In the genomic region with DNA sequence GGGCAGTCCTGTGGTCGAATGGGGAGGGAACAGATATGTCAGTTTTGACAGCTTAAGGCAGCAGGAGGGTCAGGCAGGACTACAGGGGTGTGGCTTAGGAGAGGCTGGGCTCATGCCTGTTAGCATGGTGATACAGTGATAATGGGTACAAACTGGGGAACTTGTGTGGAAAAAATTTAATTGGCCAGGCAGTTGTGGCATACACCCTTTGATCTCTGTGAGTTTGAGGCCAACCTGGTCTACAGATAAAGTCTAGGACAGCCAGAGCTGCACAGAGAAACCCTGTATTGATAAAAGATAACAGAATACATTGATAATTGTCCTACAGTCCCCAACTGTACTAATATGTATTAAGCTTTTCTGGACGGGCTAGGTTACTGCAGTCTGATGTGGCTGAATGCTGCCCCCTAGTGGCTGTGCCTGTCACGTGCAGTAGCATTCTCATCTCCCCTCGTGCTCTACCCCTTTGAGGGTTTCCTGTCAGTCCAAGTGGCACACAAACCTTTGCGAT, we compare ENCODE assay signal across 9 mouse cellular contexts. TPM values are rescaled to one million over a fixed set of nuclear protein-coding genes. Genes with fewer than 3 reads are reported as not detected.
DNase-seq lines count a peak whose midpoint lies in the region; ATAC-seq lines count a peak whose summit lies in the region.
"Had no signal": no experiment of that assay in that cellular context is flagged by ENCODE, and none has a peak within 500 bp of the region (broad histone marks: within the 10 kb centered on the region; RNA-seq: fewer than 3 reads in every experiment).

No protein-coding gene starts in this region.

- WGBS in heart, embryonic 11.5 days (ENCODE audit: insufficient replicate concordance) = 10% methylated on average over 5 of the region's 5 CpGs
- 18% methylated on average over 5 of the region's 5 CpGs for WGBS in hindbrain, embryonic 12.5 days

- H3K27me3 ChIP-seq in heart, embryonic 11.5 days (ENCODE audit: control insufficient read depth, insufficient read depth, low read length) = peaks cover 2% of the 10 kb centered on the region; the same call in 1 of the 2 replicates
- H3K27me3 ChIP-seq in hindbrain, embryonic 12.5 days = no peaks in the 10 kb centered on the region
- 0 out of 2 replicates have a peak, but pooled peaks cover 1% of the 10 kb centered on the region for H3K27me3 ChIP-seq in splenic B cell, adult 2 months (ENCODE audit: control insufficient read depth, insufficient read depth, low read length, poor library complexity, severe bottlenecking)
- H3K27me3 ChIP-seq: embryonic facial prominence, embryonic 13.5 days had no signal

- intact Hi-C loops in left cerebral cortex, postnatal 10 days (cut with DNase I) = loop anchor here (2.0 kb wide), 1 partner anchor 57 kb away; no protein-coding TSS in a partner anchor

- DNase-seq in heart, adult 18-20 months = peak; percentile 58 to 82
- DNase-seq in MN1 (ENCODE audit: low spot score) = peak; percentile 75
- peak; percentile 48 to 67 for DNase-seq in left cerebral cortex, postnatal 10 days (ENCODE audit: extremely low spot score in 1 of 2, low spot score in 2 of 2)
- peak; percentile 77 for DNase-seq in mesoderm, embryonic 11.5 days (ENCODE audit: low read depth, low spot score)
- peak; percentile 88 for DNase-seq in splenic B cell, adult 2 months (ENCODE audit: low read depth, low spot score)

- no peak overlapping the region for H3K9ac ChIP-seq in heart, embryonic 11.5 days (ENCODE audit: low read depth, low read length)
- H3K9ac ChIP-seq in hindbrain, embryonic 12.5 days = no peak overlapping the region
- H3K9ac ChIP-seq: embryonic facial prominence, embryonic 13.5 days had no signal

- H3K4me2 ChIP-seq in heart, embryonic 11.5 days = no peak overlapping the region
- no peak overlapping the region for H3K4me2 ChIP-seq in hindbrain, embryonic 12.5 days (replicated peaks)
- H3K4me2 ChIP-seq: embryonic facial prominence, embryonic 13.5 days had no signal

- no peak for ATAC-seq in heart, embryonic 11.5 days (replicated peaks; ENCODE audit: insufficient number of reproducible peaks, low FRiP score, low TSS enrichment)
- ATAC-seq in common myeloid progenitor, adult 5-6 weeks (replicated peaks; ENCODE audit: low read depth, poor library complexity, severe bottlenecking) = peak; percentile 83
- ATAC-seq in hindbrain, embryonic 12.5 days (ENCODE audit: low FRiP score) = peak; percentile 51; the same call in 1 of the 2 replicates

- H3K4me1 ChIP-seq in heart, embryonic 11.5 days (ENCODE audit: control insufficient read depth, insufficient read depth, low read length) = peaks cover 5% of the 10 kb centered on the region
- no peaks in the 10 kb centered on the region for H3K4me1 ChIP-seq in hindbrain, embryonic 12.5 days
- H3K4me1 ChIP-seq: embryonic facial prominence, embryonic 13.5 days had no signal

- H3K9me3 ChIP-seq in heart, embryonic 11.5 days (replicated peaks; ENCODE audit: control insufficient read depth, low read length) = no peaks in the 10 kb centered on the region
- no peaks in the 10 kb centered on the region for H3K9me3 ChIP-seq in hindbrain, embryonic 12.5 days (replicated peaks)
- H3K9me3 ChIP-seq: embryonic facial prominence, embryonic 13.5 days had no signal

- no peaks in the 10 kb centered on the region for H3K36me3 ChIP-seq in heart, embryonic 11.5 days (ENCODE audit: control insufficient read depth, insufficient read depth, low read length)
- no peaks in the 10 kb centered on the region for H3K36me3 ChIP-seq in hindbrain, embryonic 12.5 days
- H3K36me3 ChIP-seq in splenic B cell, adult 2 months (ENCODE audit: control insufficient read depth, insufficient read depth, low read length, poor library complexity, severe bottlenecking) = no peaks in the 10 kb centered on the region
- H3K36me3 ChIP-seq: embryonic facial prominence, embryonic 13.5 days had no signal

- H3K4me3 ChIP-seq in heart, embryonic 11.5 days (ENCODE audit: low read depth, low read length) = no peak overlapping the region
- no peak overlapping the region for H3K4me3 ChIP-seq in hindbrain, embryonic 12.5 days
- H3K4me3 ChIP-seq: embryonic facial prominence, embryonic 13.5 days had no signal

- H3K27ac ChIP-seq in heart, embryonic 11.5 days (ENCODE audit: low read depth, low read length) = no peak overlapping the region
- no peak overlapping the region for H3K27ac ChIP-seq in hindbrain, embryonic 12.5 days
- H3K27ac ChIP-seq: embryonic facial prominence, embryonic 13.5 days had no signal

RNA-seq across cellular contexts. Expression of gene Tmprss9, which starts 8.5 kb away (rescaled TPM):
- total RNA-seq in heart, adult 18-20 months (2021) = not detected
- polyA plus RNA-seq in heart, embryonic 11.5 days (2014; fragmentation: Nextera tagmentation; extraction: Ambion mirVana) = not detected in 2 replicates
- total RNA-seq in common myeloid progenitor, adult 5-6 weeks (2017) = not detected in 2 replicates
- polyA plus RNA-seq in hindbrain, embryonic 12.5 days (2016; fragmentation: Nextera tagmentation; extraction: Ambion mirVana) = 0.08 TPM in 2 replicates
- total RNA-seq in left cerebral cortex, postnatal 10 days (2021) = under 1 TPM in 1 of 2 experiments, not detected in 1; 0.13 TPM
- polyA plus RNA-seq: embryonic facial prominence, embryonic 13.5 days had no signal

RNA-seq across cellular contexts. Expression of gene Timm13, which starts 20.6 kb away (rescaled TPM):
- 100 to 1,000 TPM; 125 to 144 TPM for total RNA-seq in heart, adult 18-20 months (2021)
- 300 and 340 TPM in 2 replicates for polyA plus RNA-seq in heart, embryonic 11.5 days (2014; fragmentation: Nextera tagmentation; extraction: Ambion mirVana)
- 40.2 and 52.3 TPM in 2 replicates for total RNA-seq in common myeloid progenitor, adult 5-6 weeks (2017)
- polyA plus RNA-seq in hindbrain, embryonic 12.5 days (2016; fragmentation: Nextera tagmentation; extraction: Ambion mirVana) = 271 and 305 TPM in 2 replicates
- total RNA-seq in left cerebral cortex, postnatal 10 days (2021) = 100 to 1,000 TPM; 158 to 161 TPM

RNA-seq across cellular contexts. Expression of gene Sppl2b, which starts 25.1 kb away (rescaled TPM):
- 10 to 100 TPM; 11.9 to 15.9 TPM for total RNA-seq in heart, adult 18-20 months (2021)
- 22.9 and 26.3 TPM in 2 replicates for polyA plus RNA-seq in heart, embryonic 11.5 days (2014; fragmentation: Nextera tagmentation; extraction: Ambion mirVana)
- total RNA-seq in common myeloid progenitor, adult 5-6 weeks (2017) = 29.8 and 37.1 TPM in 2 replicates
- polyA plus RNA-seq in hindbrain, embryonic 12.5 days (2016; fragmentation: Nextera tagmentation; extraction: Ambion mirVana) = 56.6 and 58.8 TPM in 2 replicates
- total RNA-seq in left cerebral cortex, postnatal 10 days (2021) = 10 to 100 TPM; 81.5 to 90.2 TPM

RNA-seq across cellular contexts. Expression of gene Lsm7, which starts 25.2 kb away (rescaled TPM):
- total RNA-seq in heart, adult 18-20 months (2021) = 10 to 100 TPM; 23.5 to 27.8 TPM
- 201 and 218 TPM in 2 replicates for polyA plus RNA-seq in heart, embryonic 11.5 days (2014; fragmentation: Nextera tagmentation; extraction: Ambion mirVana)
- 398 and 403 TPM in 2 replicates for total RNA-seq in common myeloid progenitor, adult 5-6 weeks (2017)
- 214 and 250 TPM in 2 replicates for polyA plus RNA-seq in hindbrain, embryonic 12.5 days (2016; fragmentation: Nextera tagmentation; extraction: Ambion mirVana)
- 10 to 100 TPM; 51.1 to 57.3 TPM for total RNA-seq in left cerebral cortex, postnatal 10 days (2021)

RNA-seq across cellular contexts. Expression of gene Lingo3, which starts 36.3 kb away (rescaled TPM):
- 10 to 100 TPM; 13.5 to 16.6 TPM for total RNA-seq in heart, adult 18-20 months (2021)
- 0.14 TPM in 1 of 2 replicates, not detected in the other for polyA plus RNA-seq in heart, embryonic 11.5 days (2014; fragmentation: Nextera tagmentation; extraction: Ambion mirVana)
- 0.05 TPM in 1 of 2 replicates, not detected in the other for total RNA-seq in common myeloid progenitor, adult 5-6 weeks (2017)
- 0.74 and 0.94 TPM in 2 replicates for polyA plus RNA-seq in hindbrain, embryonic 12.5 days (2016; fragmentation: Nextera tagmentation; extraction: Ambion mirVana)
- 10 to 100 TPM; 25.4 to 30.9 TPM for total RNA-seq in left cerebral cortex, postnatal 10 days (2021)
